Mouse (Mus musculus) cerebellum, postnatal 36 days (tissue): ENCODE measurements around the gene Sh3tc1.

Experiments
- DNase-seq, 2 experiments: peaks; one replicate each; pipeline ENCODE4 v3.0.0; 2021 to 2022; ENCODE audit warnings: mixed read lengths in 2 of 2

Gene Sh3tc1

GRCm38 (mm10) chr5:35739536-35740278 lies at the start of gene Sh3tc1:
Gene Sh3tc1 (minus strand): TSS chr5:35739987.
- DNase-seq: no peak

- DNase-seq: no peak
Measured at GRCm38 (mm10) chr5:35788719-35789118, 48.9 kb upstream of the Sh3tc1 start.

GRCm38 (mm10) chr5:35787847-35788246 lies 48.1 kb upstream of the Sh3tc1 start:
- DNase-seq: no peak

- DNase-seq: no peak
Measured at GRCm38 (mm10) chr5:35785853-35786252, 46.1 kb upstream of the Sh3tc1 start.

- no peak for DNase-seq
Measured at GRCm38 (mm10) chr5:35782648-35783180, 42.9 kb upstream of the Sh3tc1 start.

GRCm38 (mm10) chr5:35781116-35781515 lies 41.3 kb upstream of the Sh3tc1 start:
- DNase-seq: no peak

GRCm38 (mm10) chr5:35774137-35774424 lies 34.3 kb upstream of the Sh3tc1 start:
- no peak for DNase-seq

- DNase-seq: peak; percentile 54 to 66
Measured at GRCm38 (mm10) chr5:35773274-35774136, 33.7 kb upstream of the Sh3tc1 start.

GRCm38 (mm10) chr5:35770891-35771663 lies 31.3 kb upstream of the Sh3tc1 start:
- DNase-seq: no peak

- DNase-seq: no peak
Measured at GRCm38 (mm10) chr5:35770246-35770645, 30.5 kb upstream of the Sh3tc1 start.

GRCm38 (mm10) chr5:35768997-35769396 lies 29.2 kb upstream of the Sh3tc1 start:
- DNase-seq: no peak

- no peak for DNase-seq
Measured at GRCm38 (mm10) chr5:35768525-35768924, 28.7 kb upstream of the Sh3tc1 start.

- no peak for DNase-seq
Measured at GRCm38 (mm10) chr5:35765909-35766308, 26.1 kb upstream of the Sh3tc1 start.

- no peak for DNase-seq
Measured at GRCm38 (mm10) chr5:35762850-35763249, 23.1 kb upstream of the Sh3tc1 start.

- DNase-seq: peak in 1 of 2 experiments; percentile 37
Measured at GRCm38 (mm10) chr5:35762388-35762787, 22.6 kb upstream of the Sh3tc1 start.

GRCm38 (mm10) chr5:35761323-35761722 lies 21.5 kb upstream of the Sh3tc1 start:
- no peak for DNase-seq

- DNase-seq: peak in 1 of 2 experiments; percentile 55
Measured at GRCm38 (mm10) chr5:35758081-35759053, 18.6 kb upstream of the Sh3tc1 start.

GRCm38 (mm10) chr5:35757639-35758001 lies 17.8 kb upstream of the Sh3tc1 start, which contains the start of gene Ablim2:
Gene Ablim2 (plus strand): TSS chr5:35757880.
- DNase-seq: peak; percentile 94 to 97

GRCm38 (mm10) chr5:35756997-35757638 lies 17.3 kb upstream of the Sh3tc1 start:
- peak; percentile 72 for DNase-seq

GRCm38 (mm10) chr5:35756020-35756419 lies 16.2 kb upstream of the Sh3tc1 start:
- no peak for DNase-seq

GRCm38 (mm10) chr5:35755131-35755733 lies 15.4 kb upstream of the Sh3tc1 start:
- DNase-seq: peak; percentile 72 to 74
